Mouse (Mus musculus): ENCODE data around the gene Cd151. TPM values are rescaled to one million over a fixed set of nuclear protein-coding genes. Genes with fewer than 3 reads are reported as not detected.

The Cd151 gene
- polyA plus RNA-seq, 1 experiment: 99.0 TPM

DNA sequence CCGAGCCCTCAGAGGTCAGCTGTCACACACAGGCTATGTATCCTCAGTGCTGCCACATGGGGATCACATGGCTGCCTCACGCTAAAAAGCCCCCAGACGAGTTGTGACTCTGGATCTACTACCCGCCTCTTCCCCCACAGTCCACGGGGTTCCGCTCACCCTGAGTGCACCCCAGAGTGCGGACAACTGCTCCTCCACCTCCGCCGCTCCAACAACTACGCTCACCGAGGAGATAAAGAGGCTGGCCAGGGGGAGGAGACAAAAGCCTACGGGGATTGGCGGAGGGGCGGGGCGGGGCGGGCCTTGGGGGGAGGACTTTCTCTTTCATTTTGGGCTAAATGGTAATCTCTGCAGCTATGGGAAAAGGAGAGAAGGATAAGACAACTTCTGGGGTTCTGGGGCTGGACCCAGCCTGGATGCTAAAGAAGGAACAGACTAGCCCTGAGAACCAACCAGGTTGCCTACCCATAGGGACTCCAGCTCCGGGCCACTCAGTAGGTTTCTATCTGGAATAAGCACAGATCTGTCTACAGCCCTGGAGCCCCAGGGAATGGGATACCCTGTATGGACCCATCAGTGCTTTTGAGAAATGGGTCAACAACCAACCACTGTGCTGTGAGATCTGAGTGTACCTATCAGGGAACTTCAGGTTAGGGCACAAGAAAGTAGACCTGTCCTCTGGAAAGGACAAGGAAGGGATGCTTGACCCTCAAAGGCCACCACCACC lies 31.9 kb upstream of the Cd151 start:
- Histone ChIP-seq H3K36me3 (ENCODE audit: control insufficient read depth, insufficient read depth, low read length, poor library complexity, severe bottlenecking) (peaks cover 21% of the 10 kb centered on the region), H3K4me1 (ENCODE audit: control insufficient read depth, insufficient read depth, low read length) (peaks cover 2% of the 10 kb centered on the region), H3K9ac (ENCODE audit: low read depth, poor library complexity, severe bottlenecking) (no peak overlapping the region), H3K27ac (ENCODE audit: insufficient read depth, low read length) (no peak overlapping the region), H3K27me3 (ENCODE audit: control insufficient read depth, insufficient read depth, low read length, poor library complexity, severe bottlenecking) (no peaks in the 10 kb centered on the region), H3K4me3 (ENCODE audit: low read depth, low read length) (peak overlapping the region; percentile 40), H3K9me3 (replicated peaks; ENCODE audit: control insufficient read depth, insufficient read depth, low read length, poor library complexity, severe bottlenecking) (no peaks in the 10 kb centered on the region)
- TF ChIP-seq POLR2A (IDR thresholded peaks at IDR 0.05; ENCODE audit: insufficient read depth, low read length): no peak
- TF ChIP-seq CTCF (IDR thresholded peaks at IDR 0.05; ENCODE audit: low read depth, low read length): no peak
- TF ChIP-seq EP300 (IDR thresholded peaks at IDR 0.05; ENCODE audit: insufficient read depth, low read depth, low read length): no peak

DNA sequence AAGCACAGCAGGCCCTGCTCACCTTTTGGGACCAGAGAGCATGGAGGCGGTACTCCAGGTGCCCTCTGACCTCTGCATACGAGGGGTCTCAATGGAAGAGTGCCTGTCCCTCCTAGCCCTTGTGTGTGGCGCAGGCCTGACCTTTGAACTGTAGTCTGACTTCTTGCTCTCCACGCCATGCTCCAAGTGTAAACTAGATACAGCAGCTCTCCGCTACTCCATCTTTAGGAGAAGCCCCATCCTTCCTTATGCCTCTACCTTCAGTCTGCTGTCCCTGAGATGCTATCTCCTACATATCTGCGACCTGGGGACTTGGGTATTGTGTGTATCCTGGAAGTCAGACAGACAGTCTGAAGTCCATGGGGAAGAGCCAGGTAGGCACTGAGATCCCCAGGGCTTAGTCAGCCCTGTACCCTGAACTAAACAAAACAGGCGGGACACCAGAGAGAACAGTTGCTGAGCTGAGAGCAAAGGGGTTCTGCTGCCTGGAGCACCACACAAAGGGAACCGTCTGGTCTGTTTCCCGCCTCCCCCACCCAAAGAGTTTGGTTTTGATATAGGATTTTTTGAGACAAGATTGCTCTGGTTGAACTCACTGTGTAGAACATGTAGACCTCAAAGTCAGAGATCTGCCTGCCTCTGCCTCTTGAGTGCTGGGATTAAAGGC lies 31.2 kb upstream of the Cd151 start:
- TF ChIP-seq POLR2A (IDR thresholded peaks at IDR 0.05; ENCODE audit: insufficient read depth, low read length): no peak
- TF ChIP-seq CTCF (IDR thresholded peaks at IDR 0.05; ENCODE audit: low read depth, low read length): no peak
- TF ChIP-seq EP300 (IDR thresholded peaks at IDR 0.05; ENCODE audit: insufficient read depth, low read depth, low read length): no peak
- Histone ChIP-seq H3K4me3 (ENCODE audit: low read depth, low read length) (no peak overlapping the region), H3K36me3 (ENCODE audit: control insufficient read depth, insufficient read depth, low read length, poor library complexity, severe bottlenecking) (peaks cover 25% of the 10 kb centered on the region), H3K9ac (ENCODE audit: low read depth, poor library complexity, severe bottlenecking) (no peak overlapping the region), H3K27ac (ENCODE audit: insufficient read depth, low read length) (no peak overlapping the region), H3K4me1 (ENCODE audit: control insufficient read depth, insufficient read depth, low read length) (peaks cover 2% of the 10 kb centered on the region), H3K27me3 (ENCODE audit: control insufficient read depth, insufficient read depth, low read length, poor library complexity, severe bottlenecking) (no peaks in the 10 kb centered on the region), H3K9me3 (replicated peaks; ENCODE audit: control insufficient read depth, insufficient read depth, low read length, poor library complexity, severe bottlenecking) (no peaks in the 10 kb centered on the region)

DNA sequence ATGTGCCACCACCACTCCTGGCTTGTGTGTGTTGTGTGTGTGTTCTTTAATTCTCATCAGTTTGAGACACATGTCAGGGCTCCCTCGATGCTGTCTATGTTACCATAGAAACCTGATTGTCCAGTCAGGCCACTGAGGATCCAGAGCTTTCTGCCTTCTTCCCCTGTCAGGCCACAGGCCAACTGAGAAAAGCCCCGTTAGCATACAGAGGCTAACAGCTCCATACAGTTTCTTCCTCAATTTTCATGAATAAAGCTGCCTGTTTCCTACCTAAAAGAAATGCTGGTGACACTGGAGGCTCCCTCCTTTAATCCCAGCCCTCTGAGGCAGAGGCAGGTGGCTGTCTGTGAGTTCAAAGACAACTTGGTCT lies 30.7 kb upstream of the Cd151 start:
- no peak overlapping the region for H3K27ac ChIP-seq (ENCODE audit: insufficient read depth, low read length)
- H3K4me1 ChIP-seq (ENCODE audit: control insufficient read depth, insufficient read depth, low read length): peaks cover 2% of the 10 kb centered on the region
- H3K9ac ChIP-seq (ENCODE audit: low read depth, poor library complexity, severe bottlenecking): peak overlapping the region; percentile 75
- no peaks in the 10 kb centered on the region for H3K9me3 ChIP-seq (replicated peaks; ENCODE audit: control insufficient read depth, insufficient read depth, low read length, poor library complexity, severe bottlenecking)
- H3K4me3 ChIP-seq (ENCODE audit: low read depth, low read length): no peak overlapping the region
- no peak for TF ChIP-seq POLR2A (IDR thresholded peaks at IDR 0.05; ENCODE audit: insufficient read depth, low read length)
- no peak for TF ChIP-seq CTCF (IDR thresholded peaks at IDR 0.05; ENCODE audit: low read depth, low read length)
- no peak for TF ChIP-seq EP300 (IDR thresholded peaks at IDR 0.05; ENCODE audit: insufficient read depth, low read depth, low read length)
- no peaks in the 10 kb centered on the region for H3K27me3 ChIP-seq (ENCODE audit: control insufficient read depth, insufficient read depth, low read length, poor library complexity, severe bottlenecking)
- peaks cover 30% of the 10 kb centered on the region for H3K36me3 ChIP-seq (ENCODE audit: control insufficient read depth, insufficient read depth, low read length, poor library complexity, severe bottlenecking)

DNA sequence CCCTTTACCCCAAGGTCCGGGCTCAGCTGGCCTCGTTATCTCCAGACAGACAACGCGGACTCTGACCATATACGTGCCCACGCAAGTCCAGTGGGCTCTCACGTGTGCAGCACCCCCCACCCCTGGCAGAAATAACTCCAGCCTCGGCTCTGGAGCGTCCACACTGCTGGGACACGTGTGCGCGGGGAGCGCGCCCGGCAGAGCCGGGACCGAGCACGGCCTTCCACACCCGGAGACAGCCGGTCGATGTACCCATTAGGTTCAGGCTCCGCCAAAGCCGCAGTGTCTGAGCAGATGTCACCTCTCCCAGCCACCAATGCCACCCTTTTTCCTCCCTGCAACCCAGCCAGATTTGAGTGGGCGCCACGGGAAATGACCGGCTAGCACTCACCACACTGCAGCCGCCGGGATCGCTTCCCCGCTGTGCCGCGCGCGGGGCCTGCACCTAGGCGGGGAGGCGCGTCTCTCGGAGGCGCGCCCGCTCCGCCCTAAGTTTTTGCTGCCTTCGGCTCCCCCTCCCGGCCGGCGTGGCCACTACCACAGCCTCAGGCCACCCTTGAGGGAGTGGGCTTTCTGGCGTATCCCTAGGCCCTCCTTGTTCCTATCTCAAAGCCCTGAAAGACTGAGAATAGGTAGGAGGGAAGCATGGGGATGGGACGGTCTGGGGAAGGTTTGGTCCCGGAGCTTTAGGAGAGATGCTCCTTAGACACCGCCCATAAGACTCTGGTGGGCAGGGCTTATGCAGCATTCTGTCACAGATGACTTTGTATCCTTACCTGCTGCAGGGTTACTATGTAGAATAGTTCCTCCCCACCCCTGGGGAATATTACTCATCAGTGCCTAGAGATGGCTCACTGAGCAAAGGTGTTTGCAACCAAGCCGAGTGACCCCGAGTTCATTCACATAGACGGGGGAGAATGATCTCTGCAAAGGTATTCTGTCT lies 29.7 kb upstream of the Cd151 start, which contains the start of gene Slc25a22:
Gene Slc25a22 (minus strand): TSS at position 715 of the 943 bp plus-strand sequence.
- H3K27ac ChIP-seq (ENCODE audit: insufficient read depth, low read length): no peak within 1 kb of the TSS
- H3K36me3 ChIP-seq (ENCODE audit: control insufficient read depth, insufficient read depth, low read length, poor library complexity, severe bottlenecking): peaks cover 36% of the 10 kb centered on the region
- H3K4me1 ChIP-seq (ENCODE audit: control insufficient read depth, insufficient read depth, low read length): peaks cover 2% of the 10 kb centered on the region

DNA sequence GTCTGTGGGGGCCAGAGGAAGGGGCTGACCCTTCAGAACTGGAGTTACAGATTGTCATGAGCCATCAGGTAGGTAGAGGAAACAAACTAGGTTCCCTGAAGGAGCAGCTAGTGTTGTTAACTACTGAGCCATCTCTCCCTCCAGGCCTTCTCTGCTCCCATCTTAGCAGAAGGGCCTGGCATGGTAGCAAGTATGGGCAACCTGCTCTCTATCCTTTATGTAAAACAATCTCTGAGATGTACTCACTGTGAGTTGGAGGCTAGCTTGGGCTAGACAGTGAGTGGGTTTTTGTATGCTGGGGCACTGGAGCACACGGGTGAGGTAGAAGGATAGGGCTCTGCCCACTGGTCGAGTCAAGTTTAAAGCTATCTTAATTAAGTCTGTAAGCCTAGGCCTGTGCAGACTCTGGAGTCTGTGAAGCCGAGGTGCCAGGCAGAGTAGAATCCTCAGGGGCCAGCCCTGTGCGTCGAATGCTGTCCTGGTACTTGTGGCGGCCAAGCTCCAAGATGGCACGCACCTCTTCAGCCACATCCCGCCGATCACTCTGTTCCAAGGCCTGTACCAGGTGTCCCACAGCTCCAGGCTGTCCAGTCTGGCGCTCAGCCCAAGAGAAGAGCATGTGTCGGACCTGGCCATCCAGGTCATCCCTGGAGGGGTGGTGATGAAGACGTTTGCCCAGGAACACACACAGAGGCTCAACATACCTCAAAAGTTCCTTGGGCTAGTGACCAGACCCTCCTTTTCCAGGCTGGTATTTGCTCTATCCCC lies 28.8 kb upstream of the Cd151 start:
- Histone ChIP-seq H3K27ac (ENCODE audit: insufficient read depth, low read length) (no peak overlapping the region), H3K9me3 (replicated peaks; ENCODE audit: control insufficient read depth, insufficient read depth, low read length, poor library complexity, severe bottlenecking) (no peaks in the 10 kb centered on the region), H3K4me3 (ENCODE audit: low read depth, low read length) (no peak overlapping the region), H3K4me1 (ENCODE audit: control insufficient read depth, insufficient read depth, low read length) (peaks cover 2% of the 10 kb centered on the region), H3K27me3 (ENCODE audit: control insufficient read depth, insufficient read depth, low read length, poor library complexity, severe bottlenecking) (no peaks in the 10 kb centered on the region), H3K9ac (ENCODE audit: low read depth, poor library complexity, severe bottlenecking) (no peak overlapping the region), H3K36me3 (ENCODE audit: control insufficient read depth, insufficient read depth, low read length, poor library complexity, severe bottlenecking) (peaks cover 36% of the 10 kb centered on the region)
- TF ChIP-seq EP300 (IDR thresholded peaks at IDR 0.05; ENCODE audit: insufficient read depth, low read depth, low read length): no peak
- no peak for TF ChIP-seq POLR2A (IDR thresholded peaks at IDR 0.05; ENCODE audit: insufficient read depth, low read length)
- TF ChIP-seq CTCF (IDR thresholded peaks at IDR 0.05; ENCODE audit: low read depth, low read length): no peak

More for the DNA sequence above, 29.7 kb upstream of the Cd151 start, which contains the start of gene Slc25a22:
- Histone ChIP-seq H3K27me3 (ENCODE audit: control insufficient read depth, insufficient read depth, low read length, poor library complexity, severe bottlenecking) (no peaks in the 10 kb centered on the region), H3K9ac (ENCODE audit: low read depth, poor library complexity, severe bottlenecking) (peak within 1 kb of the TSS; percentile 75), H3K9me3 (replicated peaks; ENCODE audit: control insufficient read depth, insufficient read depth, low read length, poor library complexity, severe bottlenecking) (no peaks in the 10 kb centered on the region), H3K4me3 (ENCODE audit: low read depth, low read length) (peak within 1 kb of the TSS; percentile 83)
- TF ChIP-seq EP300 (IDR thresholded peaks at IDR 0.05; ENCODE audit: insufficient read depth, low read depth, low read length): no peak
- TF ChIP-seq CTCF (IDR thresholded peaks at IDR 0.05; ENCODE audit: low read depth, low read length): peak; percentile 53
